Mouse (Mus musculus): ENCODE measurements around the gene Arsj.

The Arsj gene

GRCm38 (mm10) chr3:126400726-126401125 lies 37.2 kb downstream of the Arsj start:
- no peak for DNase-seq (ENCODE audit: low read depth, low spot score)

GRCm38 (mm10) chr3:126402836-126403235 lies 39.4 kb downstream of the Arsj start:
- DNase-seq (ENCODE audit: low read depth, low spot score), result peak; percentile 71

DNA sequence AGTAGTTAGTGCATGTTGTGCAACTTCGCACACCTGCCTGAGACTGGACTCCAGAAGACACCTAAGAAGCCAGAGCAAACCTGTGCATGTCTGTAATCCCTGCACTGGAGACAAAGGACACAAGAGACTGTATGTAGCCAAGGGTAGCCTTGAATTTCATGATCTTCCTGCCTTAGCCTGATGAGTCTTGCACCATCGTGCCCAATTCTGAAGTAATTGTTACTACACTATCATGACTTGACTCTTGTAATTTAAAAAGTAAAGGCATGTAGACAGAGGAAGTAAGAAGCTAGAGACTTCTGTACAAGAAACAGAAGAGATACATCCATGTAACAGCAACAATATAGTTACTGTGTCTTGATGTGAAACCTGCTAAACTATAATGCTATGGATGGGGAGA lies 40.7 kb downstream of the Arsj start:
- DNase-seq (ENCODE audit: low read depth, low spot score), result no peak

- no peak for DNase-seq (ENCODE audit: low read depth, low spot score)
These were observed 67.1 kb downstream of the Arsj start for GRCm38 (mm10) chr3:126430524-126431064.

- DNase-seq (ENCODE audit: low read depth, low spot score), result no peak
These were observed 75.8 kb downstream of the Arsj start for GRCm38 (mm10) chr3:126439331-126439730.

DNA sequence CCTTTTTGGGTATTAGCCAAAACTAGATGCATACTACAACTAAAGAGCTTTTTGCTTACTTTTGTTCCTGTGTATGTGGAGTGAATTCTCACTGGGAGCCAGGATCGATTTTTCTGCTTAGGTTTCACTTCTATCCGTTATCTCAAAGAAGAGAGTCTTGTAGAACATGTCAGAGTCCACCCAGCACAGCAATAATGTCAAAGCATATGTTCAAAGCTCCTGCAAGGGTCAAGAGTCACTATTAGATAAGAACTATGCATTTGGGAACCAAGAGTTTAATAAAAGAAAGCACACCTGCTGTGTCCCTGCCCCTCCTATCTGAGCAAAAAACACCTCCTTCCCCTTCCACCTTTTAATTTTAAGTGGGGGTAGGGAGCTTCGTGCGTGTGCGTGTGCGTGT lies 85.6 kb downstream of the Arsj start:
- no peak for DNase-seq (ENCODE audit: low read depth, low spot score)

- DNase-seq (ENCODE audit: low read depth, low spot score), result no peak
These were observed 86.0 kb downstream of the Arsj start for GRCm38 (mm10) chr3:126449515-126449914.

GRCm38 (mm10) chr3:126455787-126456482 lies 92.5 kb downstream of the Arsj start:
- DNase-seq (ENCODE audit: low read depth, low spot score), result no peak

DNA sequence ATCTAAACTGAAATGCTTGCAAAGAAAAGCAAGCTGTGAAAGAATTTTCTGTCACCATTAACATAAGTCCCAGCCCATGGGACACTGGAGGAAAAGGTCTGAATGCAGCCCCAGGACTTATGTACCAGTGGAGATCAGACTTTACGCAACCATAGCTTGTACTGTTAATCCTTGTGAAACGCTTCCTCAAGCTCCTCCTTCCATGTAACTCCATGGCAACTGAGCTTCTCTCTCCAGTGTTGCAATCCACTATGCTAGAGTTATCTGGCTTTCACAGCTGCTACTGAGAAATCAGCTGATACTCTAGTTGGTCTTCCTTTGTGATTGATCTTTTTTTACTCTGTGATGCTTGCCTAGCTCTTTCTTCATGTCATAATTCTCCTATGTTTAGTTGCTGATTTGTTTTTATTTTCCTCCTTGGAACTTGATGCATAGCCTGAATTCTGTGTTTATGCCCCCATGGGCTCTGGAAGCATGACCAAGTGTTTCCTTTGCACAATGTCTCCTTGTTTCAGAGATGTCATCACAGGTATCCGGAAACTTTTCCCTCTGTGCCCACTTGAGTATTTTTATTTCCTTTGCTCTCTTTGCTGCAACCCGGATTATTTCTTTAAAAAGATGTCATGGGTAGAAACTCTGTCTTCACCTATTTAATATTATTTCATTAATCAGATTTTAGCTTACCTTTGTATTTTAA lies 99.8 kb downstream of the Arsj start:
- no peak for DNase-seq (ENCODE audit: low read depth, low spot score)

DNA sequence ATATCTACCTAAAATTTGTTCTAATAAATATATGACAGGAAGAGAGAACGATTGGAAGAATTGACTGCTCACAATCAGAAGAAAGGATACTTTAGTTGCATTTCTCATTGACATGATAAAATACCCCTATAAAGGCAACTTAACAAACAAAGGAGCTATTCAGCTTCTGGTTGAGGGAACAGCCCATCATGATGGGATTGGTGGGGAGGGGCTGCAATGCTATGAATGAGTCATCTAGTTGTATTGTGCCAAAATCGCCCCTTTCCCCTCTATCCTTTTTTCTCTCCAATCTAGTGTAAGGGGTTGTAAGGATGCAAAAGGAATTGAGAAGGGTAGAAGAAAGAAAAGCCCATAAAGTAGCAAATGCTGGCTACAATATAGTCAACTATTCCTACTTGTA lies 100.8 kb downstream of the Arsj start:
- DNase-seq (ENCODE audit: low read depth, low spot score), result peak; percentile 18

Data from mesoderm, embryonic 11.5 days (tissue).